Mouse (Mus musculus) right cerebral cortex, adult 18-20 months (tissue): ENCODE results near the gene Wnt1.
"Not testable (repeated sequence)": the region's sequence is repeated elsewhere in the genome, so short reads cannot be mapped to it uniquely, and the experiment has no call there.

Source experiments
- DNase-seq: peaks from one replicate; pipeline ENCODE4 v3.0.0; 2022; ENCODE audit warnings: mixed read lengths

Wnt1 gene

DNA sequence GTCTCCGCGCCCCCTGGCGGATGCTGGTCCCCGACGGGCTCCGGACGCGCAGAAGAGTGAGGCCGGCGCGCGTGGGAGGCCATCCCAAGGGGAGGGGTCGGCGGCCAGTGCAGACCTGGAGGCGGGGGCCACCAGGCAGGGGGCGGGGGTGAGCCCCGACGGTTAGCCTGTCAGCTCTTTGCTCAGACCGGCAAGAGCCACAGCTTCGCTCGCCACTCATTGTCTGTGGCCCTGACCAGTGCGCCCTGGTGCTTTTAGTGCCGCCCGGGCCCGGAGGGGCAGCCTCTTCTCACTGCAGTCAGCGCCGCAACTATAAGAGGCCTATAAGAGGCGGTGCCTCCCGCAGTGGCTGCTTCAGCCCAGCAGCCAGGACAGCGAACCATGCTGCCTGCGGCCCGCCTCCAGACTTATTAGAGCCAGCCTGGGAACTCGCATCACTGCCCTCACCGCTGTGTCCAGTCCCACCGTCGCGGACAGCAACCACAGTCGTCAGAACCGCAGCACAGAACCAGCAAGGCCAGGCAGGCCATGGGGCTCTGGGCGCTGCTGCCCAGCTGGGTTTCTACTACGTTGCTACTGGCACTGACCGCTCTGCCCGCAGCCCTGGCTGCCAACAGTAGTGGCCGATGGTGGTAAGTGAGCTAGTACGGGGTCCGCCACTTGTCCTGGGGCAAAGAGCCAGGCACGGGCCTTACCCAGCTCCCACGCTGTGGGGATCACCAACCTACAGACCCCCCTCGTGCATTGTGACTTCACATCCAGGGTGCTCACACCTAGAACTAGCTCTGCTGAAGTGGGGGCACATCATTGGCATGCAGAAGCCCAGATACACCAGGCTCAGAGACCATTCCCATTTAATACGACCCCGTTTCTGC lies at the start of gene Wnt1:
TSS of gene Wnt1 (plus strand) at position 197 of the 875 bp plus-strand sequence.
- DNase-seq, result no peak

DNA sequence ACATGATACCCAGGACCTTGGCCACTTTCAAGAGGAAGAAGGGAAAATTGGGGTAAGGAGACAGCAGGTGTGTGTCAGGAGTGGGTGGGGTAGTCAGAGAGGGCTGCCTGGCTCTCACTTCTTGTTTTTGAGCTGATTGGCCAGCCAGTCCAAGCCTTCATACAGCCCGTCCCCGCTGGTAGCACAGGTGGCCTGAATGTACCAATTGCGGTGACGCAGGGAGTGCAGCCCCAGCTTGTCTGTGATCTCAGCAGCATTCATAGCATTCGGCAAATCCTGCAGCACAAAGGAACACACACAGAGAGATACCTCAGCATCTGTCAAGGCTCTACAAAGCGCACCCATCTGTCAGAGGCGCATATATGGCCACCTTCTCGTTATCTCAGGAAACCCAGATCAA lies 49.4 kb upstream of the Wnt1 start:
- DNase-seq, result no peak

DNA sequence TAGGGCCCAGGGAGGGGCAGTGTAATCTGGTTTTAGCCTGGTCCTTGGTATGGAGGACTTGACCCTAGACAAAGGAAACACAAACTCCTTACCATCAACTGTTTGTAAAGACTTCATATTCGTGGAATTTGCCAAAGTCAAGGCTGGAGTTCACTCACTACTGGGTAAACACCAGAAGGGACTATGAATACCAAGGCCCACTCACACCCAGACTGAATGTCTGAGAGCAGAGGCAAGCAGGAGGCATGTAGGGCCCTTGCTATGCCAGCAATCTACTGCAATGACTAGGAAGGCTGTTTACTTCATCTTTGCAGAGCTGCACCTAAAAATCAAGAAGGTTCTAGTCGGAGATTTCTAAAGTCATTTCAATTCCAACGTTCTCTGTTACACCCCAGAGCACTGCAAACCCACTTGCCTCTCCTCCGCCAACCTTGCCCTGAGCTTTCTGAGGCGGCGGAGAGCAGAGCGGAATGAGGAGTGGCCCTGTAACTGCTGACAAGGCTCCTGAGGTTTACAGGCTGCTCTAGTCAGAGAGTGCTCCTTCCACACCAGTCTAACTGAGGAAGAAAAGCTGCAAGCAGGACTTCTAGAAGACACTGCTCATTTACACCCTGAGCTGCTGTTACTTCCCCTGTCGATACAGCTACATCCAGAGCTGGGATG lies 46.8 kb upstream of the Wnt1 start:
- DNase-seq, result no peak

DNA sequence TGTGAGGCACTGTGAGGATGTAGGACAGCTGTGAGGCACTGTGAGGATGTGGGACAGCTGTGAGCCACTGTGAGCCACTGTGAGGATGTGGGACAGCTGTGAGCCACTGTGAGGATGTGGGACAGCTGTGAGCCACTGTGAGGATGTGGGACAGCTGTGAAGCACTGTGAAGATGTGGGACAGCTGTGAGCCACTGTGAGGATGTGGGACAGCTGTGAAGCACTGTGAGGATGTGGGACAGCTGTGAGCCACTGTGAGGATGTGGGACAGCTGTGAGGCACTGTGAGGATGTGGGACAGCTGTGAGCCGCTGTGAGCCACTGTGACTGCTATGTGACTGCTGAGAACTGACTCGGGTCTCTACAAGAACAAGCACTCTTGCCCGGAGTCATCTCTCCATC lies 45.8 kb upstream of the Wnt1 start:
- not testable (repeated sequence) for DNase-seq

DNA sequence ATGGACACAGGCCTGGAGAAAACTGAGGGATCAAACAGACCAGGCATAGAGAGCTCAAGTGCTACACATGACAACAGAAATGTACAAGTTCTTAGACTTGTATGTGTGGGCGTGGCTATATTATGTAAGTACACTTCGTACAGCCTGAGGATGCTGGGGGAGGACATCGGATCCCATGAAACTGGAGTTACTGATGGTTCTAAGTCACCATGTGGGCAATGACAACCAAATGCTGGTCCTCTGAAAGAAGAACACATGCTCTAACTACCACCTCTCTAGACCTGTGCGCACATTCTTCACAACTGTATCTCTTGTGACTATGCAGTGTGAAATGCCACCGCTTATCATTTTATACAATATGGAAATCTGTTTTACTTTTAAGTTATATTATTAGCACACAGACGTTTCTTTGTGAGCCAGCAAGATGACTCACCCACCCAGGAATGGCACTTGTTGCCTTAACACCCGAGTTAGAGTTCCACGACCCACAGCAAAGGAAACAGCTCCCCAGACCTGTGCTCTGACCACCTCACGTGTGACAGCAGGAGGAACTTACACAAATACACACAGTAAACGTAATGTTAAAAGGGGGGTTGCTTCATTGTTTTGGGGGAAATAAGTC lies 43.2 kb upstream of the Wnt1 start:
- peak; percentile 59 for DNase-seq

DNA sequence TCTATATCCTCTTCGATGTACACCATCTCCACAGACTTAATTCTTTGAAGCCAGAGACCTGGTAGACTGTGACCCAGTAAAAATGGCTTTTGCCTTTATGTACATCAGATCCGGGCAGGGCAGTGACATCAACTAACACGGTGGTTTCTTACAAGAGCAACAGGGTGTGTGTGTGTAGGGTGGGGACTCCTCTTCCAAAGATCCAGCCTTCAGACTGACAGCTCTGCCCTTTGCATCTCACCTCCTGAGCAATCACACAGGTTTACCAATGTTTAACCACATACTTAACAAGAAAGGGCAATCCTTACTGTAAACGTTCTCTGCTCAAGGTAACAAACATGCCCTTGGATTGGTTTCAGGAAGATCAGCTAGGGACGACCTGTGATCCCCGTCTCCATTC lies 42.4 kb upstream of the Wnt1 start:
- no peak for DNase-seq

DNA sequence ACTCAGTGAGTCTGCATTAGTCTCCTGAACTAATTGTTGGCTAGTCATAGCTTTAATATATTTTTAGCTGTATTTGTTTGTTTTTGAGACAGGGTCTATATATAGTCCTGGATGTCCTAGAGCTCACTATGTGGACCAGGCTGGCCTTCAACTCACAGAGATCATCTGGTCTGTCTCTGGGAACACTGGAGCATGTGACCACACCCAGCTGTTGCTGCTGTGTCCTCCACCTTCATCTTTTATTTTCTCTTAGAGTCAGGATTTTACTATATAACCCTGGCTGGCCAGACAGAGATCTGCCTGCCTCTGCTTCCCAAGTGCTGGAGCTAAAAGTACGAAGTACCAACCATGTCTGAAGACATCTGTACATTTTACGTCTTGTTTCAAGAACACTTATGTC lies 40.6 kb upstream of the Wnt1 start:
- no peak for DNase-seq

DNA sequence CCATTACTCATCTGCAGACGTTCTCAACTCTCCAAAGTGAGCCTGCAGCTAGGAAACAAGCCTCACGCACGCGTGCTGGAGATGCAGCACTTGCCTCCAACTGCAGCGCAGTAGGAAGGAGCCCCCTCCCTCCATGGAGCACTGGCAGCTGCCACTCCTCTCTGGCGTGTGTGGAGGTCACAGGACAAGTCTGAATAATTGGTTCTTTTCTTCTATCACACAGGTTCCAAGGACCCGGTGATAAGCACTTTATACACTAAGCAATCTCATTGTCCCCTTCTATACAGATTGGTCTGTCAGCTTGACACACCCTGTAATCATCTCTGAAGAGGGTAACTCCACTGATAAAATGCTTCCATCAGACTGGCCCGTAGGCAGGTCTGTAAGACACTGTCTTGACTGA lies 36.6 kb upstream of the Wnt1 start:
- DNase-seq, result peak; percentile 32

DNA sequence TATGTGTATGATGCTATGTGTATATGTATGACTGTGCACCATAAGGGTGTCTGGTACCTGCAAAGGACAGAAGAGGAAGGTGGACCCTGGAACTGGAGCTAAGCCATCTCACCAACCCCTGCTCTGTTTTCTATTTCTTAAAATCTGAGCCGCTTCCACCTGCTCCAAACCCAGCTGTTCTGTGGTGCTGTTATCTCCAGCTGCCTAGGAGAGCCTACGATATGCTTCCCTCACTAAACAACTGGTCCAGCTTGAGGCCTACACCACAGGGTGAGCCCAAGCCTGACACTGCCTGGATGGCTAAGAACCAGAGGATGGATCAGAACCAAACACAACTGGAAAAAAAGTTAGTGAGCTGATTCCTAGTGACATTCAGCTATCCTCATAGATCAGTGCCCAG lies 35.5 kb upstream of the Wnt1 start:
- no peak for DNase-seq

DNA sequence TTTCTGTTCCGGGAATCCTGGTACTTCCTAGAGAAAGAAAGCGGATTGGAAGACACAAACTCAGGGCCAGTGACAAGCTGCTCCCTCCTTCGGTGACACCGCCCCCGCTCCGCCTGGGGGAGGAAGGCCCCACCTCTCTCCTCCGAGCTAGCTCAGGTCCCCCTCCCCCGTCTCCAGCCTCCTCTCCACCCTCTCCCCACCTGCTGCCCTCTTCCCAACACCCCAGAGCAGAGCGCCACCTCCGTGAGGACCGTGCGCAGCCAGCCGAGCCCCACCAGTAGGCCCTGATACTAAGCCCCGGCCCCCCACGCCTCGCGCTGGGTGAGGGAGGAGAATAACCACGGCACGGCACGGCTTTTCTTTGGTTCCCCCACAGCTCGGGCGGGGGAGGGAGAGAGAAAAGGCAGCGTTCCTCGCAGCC lies 27.4 kb upstream of the Wnt1 start:
- DNase-seq, result peak; percentile 87

DNA sequence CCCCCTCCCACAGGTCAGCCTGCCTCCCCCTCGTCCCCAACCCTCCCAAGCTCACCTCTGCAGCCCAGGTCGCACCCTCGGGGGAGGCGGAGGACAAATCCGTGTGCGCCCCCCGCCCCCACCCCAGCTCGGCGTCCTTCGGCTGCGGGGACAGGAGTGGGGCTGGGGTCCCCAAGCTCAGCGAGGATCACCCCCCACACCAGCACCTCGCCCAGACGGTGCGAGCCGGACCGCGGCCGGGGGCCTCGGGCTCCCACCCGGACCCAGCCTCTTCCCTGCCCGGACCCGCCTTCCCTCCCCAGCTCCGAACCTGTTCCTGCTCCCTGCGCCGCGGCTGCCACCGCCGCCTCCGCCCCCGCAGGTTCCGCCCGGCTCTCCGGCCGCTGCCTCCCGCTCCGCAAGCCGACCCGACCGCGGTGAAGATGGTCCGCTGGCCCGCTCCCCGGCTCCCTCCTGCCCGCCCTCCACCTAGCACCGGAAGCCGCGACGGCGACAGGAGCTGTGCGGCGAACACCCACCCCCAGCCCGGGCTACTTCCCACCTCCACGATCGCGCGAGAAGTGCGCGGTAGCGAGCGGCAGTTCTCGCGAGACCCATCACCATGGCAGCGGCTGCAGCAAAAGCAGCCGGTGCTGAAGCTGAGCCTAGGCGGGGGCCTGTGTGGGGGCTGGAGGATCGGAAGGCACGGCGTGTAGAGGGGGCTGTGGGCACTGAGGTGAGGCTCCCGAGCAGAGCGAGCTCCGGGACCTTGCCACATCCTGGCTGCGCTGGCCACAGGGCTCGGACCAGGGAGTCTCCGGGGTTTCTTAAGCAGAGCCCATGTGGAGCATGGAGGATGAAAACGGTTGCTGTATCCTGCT lies 26.8 kb upstream of the Wnt1 start, which contains the start of gene Arf3:
TSS of gene Arf3 (minus strand) at position 545 of the 860 bp plus-strand sequence.
- DNase-seq, result peak; percentile 98

DNA sequence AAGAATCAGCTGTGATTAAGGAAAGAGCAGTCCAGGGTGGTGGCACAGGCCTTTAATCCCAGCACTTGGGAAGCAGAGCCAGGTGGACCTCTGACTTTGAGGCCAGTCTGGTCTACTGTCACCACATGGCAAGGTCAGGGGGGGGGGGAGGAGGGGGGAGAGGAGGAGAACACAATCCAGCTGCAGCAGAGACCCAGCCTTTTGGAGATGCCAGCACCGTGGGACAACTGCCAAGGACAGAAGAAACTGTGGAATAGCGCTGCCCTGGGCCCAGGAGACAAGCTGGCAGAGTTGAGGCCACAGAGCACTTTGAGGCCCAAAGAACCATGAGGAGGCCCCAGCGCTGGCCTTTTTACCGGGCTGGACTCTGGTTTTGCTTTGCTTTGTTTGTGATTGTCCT lies 23.7 kb upstream of the Wnt1 start:
- DNase-seq, result no peak

DNA sequence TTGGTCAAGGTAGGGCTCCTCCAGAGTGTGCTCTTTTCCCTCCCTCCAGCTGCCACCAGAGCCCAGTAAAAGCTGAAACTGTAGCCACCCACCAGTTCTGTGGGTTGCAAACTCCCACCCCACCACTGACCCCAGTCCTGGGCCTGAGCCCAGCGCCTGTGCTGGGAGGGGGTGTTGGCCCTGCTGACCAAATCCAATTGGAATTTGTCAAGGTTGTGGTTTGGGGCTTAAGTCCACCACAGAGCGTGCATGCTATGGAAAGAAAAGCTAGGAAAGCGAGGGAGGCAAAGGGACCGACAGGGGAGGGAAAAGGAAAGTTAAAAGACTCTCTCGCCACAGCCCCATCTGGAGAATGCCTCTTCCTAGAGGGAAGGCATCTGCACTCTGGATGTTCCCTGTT lies 21.4 kb upstream of the Wnt1 start:
- DNase-seq, result no peak

DNA sequence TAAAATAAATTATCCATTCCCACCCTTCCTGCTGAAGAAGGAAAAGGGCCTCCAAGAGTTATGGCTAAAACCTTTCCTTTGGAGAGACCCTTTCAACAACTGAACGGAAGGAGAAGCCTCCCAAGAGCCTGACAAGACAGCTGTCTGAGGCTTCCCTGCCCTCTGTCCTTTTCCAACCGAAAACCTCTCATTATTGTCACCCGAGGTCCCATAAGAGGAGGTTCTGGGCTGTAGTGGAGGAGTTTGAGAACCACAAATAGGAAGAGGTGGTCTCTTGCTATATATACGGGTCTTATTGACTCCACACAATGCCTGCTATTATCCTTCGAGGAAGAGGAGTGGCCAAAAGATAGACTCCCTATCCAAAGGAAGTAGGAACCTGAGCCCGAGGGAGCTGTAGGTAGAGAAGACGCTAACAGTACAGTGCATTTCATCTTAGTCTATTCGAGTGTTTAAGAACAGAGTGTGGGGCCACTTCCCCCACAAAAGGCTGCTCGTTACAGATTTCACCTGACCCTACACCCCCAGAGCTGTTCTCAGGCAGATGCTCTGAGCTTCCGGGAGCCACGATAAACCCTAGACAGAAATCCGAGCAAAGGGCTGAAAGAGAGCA lies 17.7 kb upstream of the Wnt1 start:
- DNase-seq, result no peak

DNA sequence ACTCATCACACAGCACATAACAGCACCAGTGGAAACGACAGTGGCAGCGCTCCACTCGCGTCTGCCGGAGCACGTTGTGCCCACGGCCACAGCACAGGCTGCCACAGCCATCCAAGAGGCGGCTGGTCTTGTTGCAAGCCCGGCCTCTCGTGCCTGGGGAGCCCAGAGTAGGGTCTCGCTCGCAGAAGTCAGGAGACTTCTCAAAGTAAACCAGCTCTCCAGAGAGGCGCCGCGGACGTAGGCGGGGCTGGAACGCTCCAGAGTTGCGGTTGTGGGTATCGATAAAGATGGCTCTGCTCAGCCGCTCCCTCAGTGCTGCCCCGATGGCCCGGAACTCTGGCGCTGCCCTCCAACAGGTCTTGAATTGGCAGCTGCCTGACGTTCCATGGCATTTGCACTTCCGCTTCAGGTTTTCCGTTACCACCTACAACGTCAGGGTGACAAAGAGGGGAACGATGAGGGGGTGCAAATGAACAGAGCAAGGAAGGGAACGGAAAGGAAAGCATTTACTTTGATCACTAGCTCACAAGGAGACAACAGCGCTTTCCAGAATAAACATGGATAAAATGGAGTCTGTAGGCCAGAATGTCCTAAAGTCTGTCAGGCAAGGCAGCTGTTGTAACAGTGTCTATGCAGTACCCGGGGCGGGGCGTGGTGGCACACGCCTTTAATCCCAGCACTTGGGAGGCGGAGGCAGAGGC lies 17.0 kb upstream of the Wnt1 start:
- DNase-seq, result no peak

DNA sequence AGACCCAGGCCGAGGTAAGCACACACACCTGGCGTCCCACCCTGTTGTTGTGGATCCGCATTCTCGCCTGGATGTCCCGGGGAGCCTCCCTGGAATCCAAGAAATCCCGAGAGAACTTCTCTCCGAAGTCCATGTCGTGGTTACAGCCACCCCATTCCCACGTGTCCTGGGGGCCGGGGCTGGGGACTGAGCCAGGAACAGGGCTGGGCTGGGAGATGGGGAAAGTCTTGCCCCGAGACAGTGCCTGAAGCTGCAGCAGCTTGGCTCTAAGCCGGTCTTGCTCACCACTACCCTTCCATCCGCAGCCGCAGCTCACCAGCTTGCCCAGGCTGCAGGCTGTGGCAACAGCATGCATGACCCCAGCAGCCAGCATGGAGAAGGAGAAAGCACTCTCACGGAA lies 15.6 kb upstream of the Wnt1 start:
- no peak for DNase-seq

DNA sequence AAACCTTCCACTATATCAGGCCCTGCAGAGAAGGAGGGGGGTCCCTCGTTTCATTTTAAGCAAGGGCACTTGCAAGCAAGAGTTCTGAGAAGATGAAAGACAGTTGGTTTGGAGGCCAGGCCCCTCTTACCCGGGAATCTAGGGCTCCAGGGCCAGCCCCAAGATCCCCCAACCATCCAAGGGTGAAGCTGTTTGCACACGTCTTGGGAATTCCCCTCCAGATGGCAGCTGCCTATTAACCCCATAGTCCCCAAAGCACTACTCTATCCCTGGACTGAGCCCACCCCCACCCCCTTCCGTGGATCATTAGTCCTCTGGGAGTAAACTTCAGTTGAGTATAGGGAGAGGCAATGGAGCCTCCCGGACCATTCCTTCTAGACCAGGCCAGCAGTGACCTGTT lies 14.1 kb upstream of the Wnt1 start:
- DNase-seq, result no peak

DNA sequence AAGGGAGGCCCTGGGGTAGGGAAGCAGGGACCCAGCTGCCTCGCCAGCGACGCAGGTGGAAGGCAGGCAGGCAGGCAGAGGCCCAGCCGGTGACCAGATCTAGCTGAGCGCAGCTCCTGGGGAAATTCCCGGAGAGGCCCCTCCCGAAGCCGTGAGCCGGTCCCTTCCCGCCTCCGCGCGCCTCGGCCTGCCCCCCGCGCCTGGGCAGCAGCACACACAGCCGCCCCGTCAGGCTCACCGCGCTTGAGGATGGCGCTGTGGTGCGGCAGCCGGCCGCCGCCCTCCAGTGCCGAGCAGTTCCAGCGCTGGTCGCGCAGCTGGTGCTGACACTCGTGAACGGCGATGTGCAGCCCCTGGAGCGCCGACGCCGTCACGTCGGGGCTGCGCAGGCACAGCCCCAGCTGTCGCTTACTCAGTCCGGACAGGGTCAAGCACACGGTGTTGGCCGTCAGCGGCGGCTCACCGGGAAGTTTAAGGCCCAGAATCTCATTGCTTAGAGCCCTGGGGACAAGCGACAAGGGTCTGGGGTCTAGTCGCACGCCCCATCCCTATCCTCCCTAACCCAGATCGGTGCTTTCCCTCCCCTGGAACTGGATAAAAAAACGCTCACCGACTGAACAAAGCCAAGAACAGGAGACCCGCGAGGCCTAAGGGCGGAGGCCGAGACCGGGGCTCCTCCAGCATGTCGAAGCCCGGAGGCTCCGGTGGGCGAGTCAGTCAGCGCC lies 13.2 kb upstream of the Wnt1 start:
- DNase-seq, result peak; percentile 31

DNA sequence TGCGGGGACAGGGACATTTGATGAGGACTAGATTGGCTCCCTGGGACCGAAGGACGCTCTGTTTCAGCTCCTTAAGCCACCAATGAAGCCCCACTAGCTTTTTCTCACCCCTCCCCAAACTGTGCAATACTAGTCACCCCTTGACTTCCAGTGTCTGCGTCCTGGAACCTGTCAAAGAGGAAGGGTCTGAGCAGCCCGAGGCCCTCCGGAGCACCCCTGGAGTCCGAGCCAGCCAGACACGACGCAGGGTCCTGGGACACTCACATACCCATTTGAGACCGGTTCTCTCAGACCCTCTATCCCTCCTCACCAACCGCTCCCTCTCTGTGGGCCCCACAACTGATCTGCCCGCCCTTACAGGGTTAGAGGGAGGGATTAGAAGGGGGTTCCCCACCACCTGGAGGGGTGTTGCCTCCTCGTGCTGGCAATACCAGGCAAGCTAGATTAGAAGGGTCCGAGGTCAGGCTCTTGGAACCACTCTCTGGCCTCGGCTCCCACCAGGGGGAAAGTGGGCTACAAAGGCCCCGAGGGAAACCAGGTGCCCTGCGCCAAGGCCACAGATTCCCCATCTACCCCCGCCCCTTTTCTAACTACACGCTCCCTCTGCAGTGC lies 12.5 kb upstream of the Wnt1 start:
- DNase-seq, result no peak

DNA sequence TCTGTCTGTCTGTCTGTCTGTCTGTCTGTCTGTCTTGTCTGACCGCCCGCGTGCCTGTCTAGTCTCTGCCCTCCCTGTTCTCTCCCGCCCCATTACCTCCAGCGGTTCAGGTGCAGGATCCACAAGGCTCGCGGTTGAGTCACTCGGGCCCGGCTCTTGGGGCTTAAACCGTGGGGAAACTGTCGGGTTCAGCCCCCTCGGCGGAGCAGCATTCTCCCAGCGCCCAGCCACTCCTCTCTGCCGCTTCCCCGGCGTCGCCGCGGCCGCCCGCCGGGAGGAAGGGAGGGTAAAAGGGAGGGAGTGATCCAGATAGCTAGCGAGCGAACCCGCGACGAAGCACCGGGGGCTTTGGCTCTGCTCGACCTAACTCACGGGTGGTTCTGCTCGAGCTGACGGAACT lies 11.9 kb upstream of the Wnt1 start, which contains the start of gene Wnt10b:
TSS of gene Wnt10b (minus strand) at position 389 of the 400 bp plus-strand sequence.
- DNase-seq, result no peak
